8 mouse cellular contexts compared by ENCODE assay signal in the genomic region with DNA sequence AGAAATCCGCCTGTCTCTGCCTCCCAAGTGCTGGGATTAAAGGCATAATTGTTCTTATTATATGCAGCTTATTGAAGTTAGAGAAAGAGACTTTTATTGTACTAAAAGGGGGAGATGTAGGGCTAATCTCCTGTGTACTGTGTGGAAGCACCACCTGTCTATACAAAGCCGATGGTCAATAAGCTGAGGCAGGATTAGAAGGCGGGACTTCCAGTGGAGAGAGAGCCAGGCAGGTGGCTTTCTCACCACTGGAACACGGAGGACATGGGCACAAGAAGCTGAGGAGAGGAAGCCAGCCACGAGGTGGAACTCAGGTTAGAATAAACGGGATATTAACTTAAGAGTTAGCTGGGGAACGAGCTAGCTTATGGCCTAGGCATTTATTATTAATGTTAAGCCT. TPM values are rescaled to one million over a fixed set of nuclear protein-coding genes. Genes with fewer than 3 reads are reported as not detected.
DNase-seq lines count a peak whose midpoint lies in the region; ATAC-seq lines count a peak whose summit lies in the region.

A gene (plus strand): TSS at position 222 of the 400 bp plus-strand sequence.

- H3K9me3 ChIP-seq in neural tube, embryonic 11.5 days (ENCODE audit: control insufficient read depth, low read length): no peaks in the 10 kb centered on the region
- no peaks in the 10 kb centered on the region for H3K9me3 ChIP-seq in embryonic facial prominence, embryonic 15.5 days (replicated peaks)
- no peaks in the 10 kb centered on the region for H3K9me3 ChIP-seq in limb, embryonic 11.5 days (ENCODE audit: control insufficient read depth, low read length)

- no peak for DNase-seq in neural tube, embryonic 11.5 days (ENCODE audit: low spot score)
- DNase-seq in neural tube, embryonic 10.5 days (ENCODE audit: extremely low spot score, low spot score): no peak
- DNase-seq in heart, postnatal 10 days: no peak
- DNase-seq in limb, embryonic 11.5 days (ENCODE audit: low spot score): no peak
- no peak for DNase-seq in spleen, postnatal 36 days (ENCODE audit: low spot score in 2 of 2)
- DNase-seq in frontal cortex, postnatal 10 days (ENCODE audit: low spot score in 2 of 2): no peak

- intact Hi-C loops in heart, postnatal 10 days (cut with DNase I): no loop called here

- H3K4me2 ChIP-seq in neural tube, embryonic 11.5 days (ENCODE audit: low read depth): no peak within 1 kb of the TSS
- H3K4me2 ChIP-seq in embryonic facial prominence, embryonic 15.5 days (replicated peaks): no peak within 1 kb of the TSS
- no peak within 1 kb of the TSS for H3K4me2 ChIP-seq in limb, embryonic 11.5 days (ENCODE audit: low read depth, severe bottlenecking)

- H3K4me3 ChIP-seq in neural tube, embryonic 11.5 days (ENCODE audit: low read depth, low read length): no peak within 1 kb of the TSS; the same call in 1 of the 2 replicates
- no peak within 1 kb of the TSS for H3K4me3 ChIP-seq in embryonic facial prominence, embryonic 15.5 days (replicated peaks)
- no peak within 1 kb of the TSS for H3K4me3 ChIP-seq in limb, embryonic 11.5 days (ENCODE audit: low read depth, low read length)

- 77% methylated on average over 7 of the region's 7 CpGs for WGBS in neural tube, embryonic 11.5 days
- 76% methylated on average over 7 of the region's 7 CpGs for WGBS in embryonic facial prominence, embryonic 15.5 days
- WGBS in limb, embryonic 11.5 days: 86% methylated on average over 7 of the region's 7 CpGs

- H3K36me3 ChIP-seq in neural tube, embryonic 11.5 days (ENCODE audit: control insufficient read depth, insufficient read depth, low read length): no peaks in the 10 kb centered on the region
- H3K36me3 ChIP-seq in embryonic facial prominence, embryonic 15.5 days: 0 out of 2 replicates have a peak, but pooled peaks cover 10% of the 10 kb centered on the region
- H3K36me3 ChIP-seq in limb, embryonic 11.5 days (ENCODE audit: control insufficient read depth, insufficient read depth, low read length): no peaks in the 10 kb centered on the region; the same call in 1 of the 2 replicates

- peaks cover 11% of the 10 kb centered on the region; the same call in 1 of the 2 replicates for H3K4me1 ChIP-seq in neural tube, embryonic 11.5 days (ENCODE audit: control insufficient read depth, insufficient read depth, low read length)
- peaks cover 27% of the 10 kb centered on the region for H3K4me1 ChIP-seq in embryonic facial prominence, embryonic 15.5 days
- H3K4me1 ChIP-seq in limb, embryonic 11.5 days (ENCODE audit: control insufficient read depth, insufficient read depth, low read length): peaks cover 8% of the 10 kb centered on the region

- no peak for ATAC-seq in neural tube, embryonic 11.5 days (ENCODE audit: insufficient read depth, low FRiP score, low TSS enrichment)
- no peak for ATAC-seq in embryonic facial prominence, embryonic 15.5 days (ENCODE audit: insufficient number of reproducible peaks, low FRiP score, low TSS enrichment, low read depth)
- ATAC-seq in limb, embryonic 11.5 days (ENCODE audit: insufficient number of reproducible peaks, low FRiP score, low TSS enrichment, low read depth): no peak
- ATAC-seq in neutrophil, adult 5-6 weeks (ENCODE audit: extremely low read depth, insufficient number of reproducible peaks, low FRiP score, poor library complexity, severe bottlenecking): no peak

- H3K9ac ChIP-seq in neural tube, embryonic 11.5 days (ENCODE audit: low read length): no peak within 1 kb of the TSS
- H3K9ac ChIP-seq in embryonic facial prominence, embryonic 15.5 days: no peak within 1 kb of the TSS
- H3K9ac ChIP-seq in limb, embryonic 11.5 days (ENCODE audit: low read length): no peak within 1 kb of the TSS

- no peak within 1 kb of the TSS for H3K27ac ChIP-seq in neural tube, embryonic 11.5 days (ENCODE audit: low read depth, low read length)
- no peak within 1 kb of the TSS for H3K27ac ChIP-seq in embryonic facial prominence, embryonic 15.5 days (replicated peaks)
- no peak within 1 kb of the TSS for H3K27ac ChIP-seq in limb, embryonic 11.5 days (replicated peaks; ENCODE audit: low read depth, low read length)

- H3K27me3 ChIP-seq in neural tube, embryonic 11.5 days (ENCODE audit: control insufficient read depth, insufficient read depth, low read length): no peaks in the 10 kb centered on the region
- no peaks in the 10 kb centered on the region for H3K27me3 ChIP-seq in embryonic facial prominence, embryonic 15.5 days
- no peaks in the 10 kb centered on the region for H3K27me3 ChIP-seq in limb, embryonic 11.5 days (ENCODE audit: control insufficient read depth, insufficient read depth, low read length)

RNA-seq across cellular contexts. Expression of the gene that starts here (rescaled TPM):
- polyA plus RNA-seq in neural tube, embryonic 11.5 days (2014; fragmentation: Nextera tagmentation; extraction: Ambion mirVana): 45.3 and 47.7 TPM in 2 replicates
- 40.8 and 41.5 TPM in 2 replicates for polyA plus RNA-seq in embryonic facial prominence, embryonic 15.5 days (2015; fragmentation: Nextera tagmentation; extraction: Ambion mirVana)
- total RNA-seq in heart, postnatal 10 days (2021): 10 to 100 TPM; 72.8 to 80.3 TPM
- polyA plus RNA-seq in limb, embryonic 11.5 days (2014; fragmentation: Nextera tagmentation; extraction: Ambion mirVana): 45.0 and 45.4 TPM in 2 replicates
- 47.3 and 65.8 TPM in 2 replicates for total RNA-seq in neutrophil, adult 5-6 weeks (2017)
